18 mouse cellular contexts compared by ENCODE assay signal in genomic region chr1:154238876-154239275, GRCm38 (mm10). TPM values are rescaled to one million over a fixed set of nuclear protein-coding genes. Genes with fewer than 3 reads are reported as not detected.
DNase-seq lines count a peak whose midpoint lies in the region; ATAC-seq and TF ChIP-seq lines count a peak whose summit lies in the region.
"Had no signal": no experiment of that assay in that cellular context is flagged by ENCODE, and none has a peak within 500 bp of the region (broad histone marks: within the 10 kb centered on the region; RNA-seq: fewer than 3 reads in every experiment).

No protein-coding gene starts in this region.

- H3K9ac ChIP-seq in heart, adult 2 months (ENCODE audit: low read depth, low read length): no peak overlapping the region
- no peak overlapping the region for H3K9ac ChIP-seq in lung, embryonic 14.5 days
- H3K9ac ChIP-seq: liver, embryonic 15.5 days had no signal

- TF ChIP-seq POLR2A in heart, adult 2 months (IDR thresholded peaks at IDR 0.05; ENCODE audit: insufficient read depth, low read depth, low read length): no peak

- no peak overlapping the region for H3K4me2 ChIP-seq in lung, embryonic 14.5 days
- H3K4me2 ChIP-seq: liver, embryonic 15.5 days had no signal

- in situ Hi-C loops in Patski (cut with MboI; ENCODE audit: low pct_unique_long_range_greater_than_20kb): no loop called here

- CTCF ChIA-PET in Patski (lab: Charles Lee): no interaction called here

- no peaks in the 10 kb centered on the region for H3K36me3 ChIP-seq in heart, adult 2 months (ENCODE audit: control insufficient read depth, insufficient read depth, low read length)
- H3K36me3 ChIP-seq in lung, embryonic 14.5 days (ENCODE audit: insufficient read depth): no peaks in the 10 kb centered on the region
- no peaks in the 10 kb centered on the region for H3K36me3 ChIP-seq in limb, embryonic 10.5 days
- H3K36me3 ChIP-seq: liver, embryonic 15.5 days had no signal

- no peak overlapping the region for H3K27ac ChIP-seq in heart, adult 2 months
- H3K27ac ChIP-seq in lung, embryonic 14.5 days (ENCODE audit: low read depth): no peak overlapping the region
- no peak overlapping the region for H3K27ac ChIP-seq in limb, embryonic 10.5 days
- H3K27ac ChIP-seq: liver, embryonic 15.5 days had no signal

- H3K27me3 ChIP-seq in heart, adult 2 months (ENCODE audit: control insufficient read depth, insufficient read depth, low read length): no peaks in the 10 kb centered on the region
- H3K27me3 ChIP-seq in lung, embryonic 14.5 days (ENCODE audit: insufficient read depth, low read length): no peaks in the 10 kb centered on the region
- peaks cover 46% of the 10 kb centered on the region for H3K27me3 ChIP-seq in Patski
- no peaks in the 10 kb centered on the region for H3K27me3 ChIP-seq in limb, embryonic 10.5 days (ENCODE audit: low read depth, poor library complexity, severe bottlenecking)
- H3K27me3 ChIP-seq: liver, embryonic 15.5 days had no signal

- H3K4me3 ChIP-seq in heart, adult 2 months: no peak overlapping the region
- H3K4me3 ChIP-seq in lung, embryonic 14.5 days (ENCODE audit: low read depth, low read length): no peak overlapping the region
- H3K4me3 ChIP-seq in limb, embryonic 10.5 days: no peak overlapping the region
- H3K4me3 ChIP-seq: liver, embryonic 15.5 days had no signal

- peak; percentile 50 for TF ChIP-seq CTCF in heart, adult 2 months (IDR thresholded peaks at IDR 0.05)
- peak; percentile 45 for TF ChIP-seq CTCF in lung, embryonic 14.5 days (IDR thresholded peaks at IDR 0.05; ENCODE audit: low read depth)
- TF ChIP-seq CTCF in Patski (IDR thresholded peaks at IDR 0.05): peak; percentile 58

- intact Hi-C loops in heart, adult 2 months (cut with DNase I): no loop called here
- intact Hi-C loops in heart, postnatal 10 days (cut with DNase I): loop anchor here (2.0 kb wide), 1 partner anchor 490 kb away; no protein-coding TSS in a partner anchor

- no peaks in the 10 kb centered on the region for H3K79me2 ChIP-seq in heart, adult 2 months (replicated peaks; ENCODE audit: control insufficient read depth, insufficient read depth, low read length)

- H3K4me1 ChIP-seq in heart, adult 2 months (ENCODE audit: control insufficient read depth, insufficient read depth, low read length): no peaks in the 10 kb centered on the region
- H3K4me1 ChIP-seq in lung, embryonic 14.5 days (ENCODE audit: insufficient read depth): no peaks in the 10 kb centered on the region
- no peaks in the 10 kb centered on the region for H3K4me1 ChIP-seq in limb, embryonic 10.5 days
- H3K4me1 ChIP-seq: liver, embryonic 15.5 days had no signal

- no peak for DNase-seq in heart, adult 2 months
- no peak for DNase-seq in heart, postnatal 10 days
- peak; percentile 32 for DNase-seq in lung, embryonic 14.5 days
- DNase-seq in lung, postnatal 10 days: no peak
- DNase-seq in Patski (ENCODE audit: low read depth, low spot score): no peak
- DNase-seq in retina, embryonic 14.5 days (ENCODE audit: low spot score): peak; percentile 31
- DNase-seq in adrenal gland, adult 8-10 months: no peak
- DNase-seq in limb, embryonic 10.5 days (ENCODE audit: low spot score): no peak
- DNase-seq: cerebellum, adult 9-11 months; heart, adult 18-20 months; heart, postnatal 36 days; kidney, adult 11 months had no signal

- H3K9me3 ChIP-seq in lung, embryonic 14.5 days (ENCODE audit: low read depth, low read length): no peaks in the 10 kb centered on the region
- H3K9me3 ChIP-seq in limb, embryonic 10.5 days (replicated peaks): no peaks in the 10 kb centered on the region
- H3K9me3 ChIP-seq: liver, embryonic 15.5 days had no signal

- TF ChIP-seq EP300 in heart, adult 2 months (IDR thresholded peaks at IDR 0.05; ENCODE audit: insufficient read depth, low read depth, low read length): no peak

- POLR2A ChIA-PET in Patski (lab: Charles Lee): no interaction called here

- ATAC-seq in lung, embryonic 14.5 days (ENCODE audit: insufficient read depth): no peak
- no peak for ATAC-seq in Patski
- ATAC-seq: CD4-positive, CD25-positive, alpha-beta regulatory T cell, adult 4 months had no signal

RNA-seq across cellular contexts. Expression of gene Zfp648, which starts 37.9 kb away (rescaled TPM):
- not detected for total RNA-seq in heart, adult 2 months (2021)
- polyA plus RNA-seq in heart, adult 2 months (2012; rRNA removed): not detected in 2 replicates
- total RNA-seq in heart, postnatal 10 days (2021): not detected
- 0.12 TPM in 1 of 2 replicates, not detected in the other for polyA plus RNA-seq in lung, embryonic 14.5 days (2014; fragmentation: Nextera tagmentation; extraction: Ambion mirVana)
- not detected for polyA plus RNA-seq in Patski (2021)
- under 1 TPM; 0.17 to 0.59 (median 0.36) TPM for total RNA-seq in adrenal gland, adult 8-10 months (2022)
- 0.21 TPM in 1 of 2 replicates, not detected in the other for polyA plus RNA-seq in limb, embryonic 10.5 days (2016; fragmentation: Nextera tagmentation; extraction: Ambion mirVana)
- total RNA-seq: heart, adult 18-20 months; heart, postnatal 36 days; megakaryocyte-erythroid progenitor cell, adult 5-6 weeks had no signal
- polyA plus RNA-seq: CD4-positive, CD25-positive, alpha-beta regulatory T cell, adult 4 months; liver, embryonic 15.5 days; small intestine, adult 2 months; testis, adult 2 months; urinary bladder, adult 2 months had no signal

Comparison
In these comparisons a context has a peak if more than half of its experiments do, and no peak if none do; other contexts are left out.
1. DNase-seq: peak in lung, embryonic 14.5 days (single experiment) and retina, embryonic 14.5 days (single experiment); none in heart, adult 2 months (0 of 2), heart, postnatal 10 days (0 of 2), lung, postnatal 10 days (single experiment), Patski (single experiment), adrenal gland, adult 8-10 months (single experiment) and limb, embryonic 10.5 days (single experiment).
2. Peak in every context shown above with its lines, with median percentiles within 50 percentile points of each other: CTCF ChIP-seq.